Mouse (Mus musculus) gastrocnemius, postnatal 25 days (tissue): Measurements from ENCODE around the gene Serpinb3d. TPM values are rescaled to one million over a fixed set of nuclear protein-coding genes. Genes with fewer than 3 reads are reported as not detected.
"Not testable (repeated sequence)": the region's sequence is repeated elsewhere in the genome, so short reads cannot be mapped to it uniquely, and the experiment has no call there.

Experiments
- DNase-seq: peaks from one replicate; pipeline ENCODE4 v3.0.0; 2022
- long read RNA-seq, 2 experiments: library from polyadenylated mRNA; stranded (forward); transcript quantifications; one replicate each; pipeline ENCODE4 v2.0.0; 2021
- total RNA-seq, 2 experiments: library from RNA; stranded (reverse); gene quantifications; 1 replicate in 1 of 2; 2 replicates in 1 of 2; pipeline ENCODE4 v1.2.3; 2021

Serpinb3d gene
- total RNA-seq: not detected
- long read RNA-seq, experiment 1: 0 reads
- long read RNA-seq, experiment 2: 0 reads

DNA sequence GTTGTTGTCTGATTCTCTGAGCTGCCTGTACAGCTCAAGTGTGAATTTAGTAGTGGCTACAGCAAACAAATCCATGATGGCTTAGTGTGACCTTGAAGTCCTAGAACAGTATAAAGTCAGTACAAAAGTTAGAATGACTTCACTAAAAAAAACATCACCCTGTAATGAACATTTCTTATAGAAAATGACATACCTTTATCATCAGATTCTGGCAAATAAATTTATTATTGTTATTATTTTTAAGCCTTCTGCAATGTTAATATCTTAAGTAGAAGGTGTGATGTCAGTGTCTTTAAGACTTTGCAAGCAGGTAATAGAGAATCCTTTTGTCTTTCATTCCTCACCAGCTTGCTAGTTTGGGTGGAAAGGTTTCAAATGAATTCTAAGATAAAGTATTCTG lies at the start of gene Serpinb3d:
Serpinb3d (minus strand) TSS at position 101 of the 400 bp plus-strand sequence.
- no peak for DNase-seq

DNA sequence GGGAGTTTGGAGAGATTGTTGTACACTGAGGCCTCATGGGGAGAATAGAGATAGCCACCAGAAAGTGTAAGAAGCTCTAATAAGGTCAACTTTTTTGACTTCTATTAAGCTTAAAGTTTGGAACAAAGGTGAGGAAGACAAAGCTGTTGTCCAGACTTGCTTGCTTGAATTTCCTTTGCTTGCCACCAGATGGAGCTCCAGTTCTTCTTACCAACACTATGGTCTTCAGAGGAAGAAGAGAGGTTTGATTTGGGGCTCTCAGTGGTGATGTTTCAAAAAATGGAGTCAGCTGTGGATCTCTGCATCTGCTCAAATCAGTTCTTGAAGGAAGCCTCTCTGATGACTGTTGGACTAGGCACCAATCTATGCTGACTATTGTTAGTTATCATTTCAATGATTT lies 44.1 kb upstream of the Serpinb3d start:
- not testable (repeated sequence) for DNase-seq

DNA sequence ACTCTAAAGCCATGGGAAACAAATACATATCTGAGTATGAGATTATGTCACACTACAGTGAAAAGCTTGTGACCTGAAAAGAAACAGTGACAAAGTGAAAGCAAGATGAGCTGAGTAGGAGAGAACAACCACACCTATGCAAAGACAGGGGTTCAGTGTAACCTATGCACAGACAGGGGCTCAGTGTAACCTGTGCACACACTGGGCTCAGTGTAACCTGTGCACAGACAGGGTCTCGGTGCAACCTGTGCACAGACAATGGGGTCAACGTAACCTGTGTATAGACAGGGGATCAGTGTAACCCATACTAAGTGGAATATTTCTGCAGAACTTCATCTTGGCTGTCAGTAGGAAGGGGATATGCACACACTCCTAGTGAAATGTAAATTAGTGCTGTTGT lies 15.1 kb upstream of the Serpinb3d start:
- no peak for DNase-seq

DNA sequence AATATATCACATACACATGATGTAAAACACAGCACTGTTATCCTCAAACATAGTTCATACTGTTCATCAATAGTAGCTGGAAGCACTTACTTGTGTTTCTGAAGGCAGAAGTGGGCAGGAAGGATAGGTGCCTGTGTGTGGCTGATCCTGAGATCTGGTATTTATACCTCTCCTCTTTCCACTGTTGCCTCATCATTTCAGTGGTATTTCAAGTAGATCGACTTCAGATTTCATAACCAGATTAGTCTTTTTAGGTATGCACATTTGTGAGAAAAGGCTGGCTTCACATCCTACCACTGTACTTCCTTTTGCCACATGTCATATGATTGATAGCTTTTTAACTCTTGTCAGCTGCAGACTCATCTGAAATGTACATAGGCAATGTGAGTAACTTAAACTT lies 31.1 kb downstream of the Serpinb3d start, which contains the start of gene Serpinb3a:
Serpinb3a (minus strand) TSS at position 101 of the 400 bp plus-strand sequence.
- no peak for DNase-seq

DNA sequence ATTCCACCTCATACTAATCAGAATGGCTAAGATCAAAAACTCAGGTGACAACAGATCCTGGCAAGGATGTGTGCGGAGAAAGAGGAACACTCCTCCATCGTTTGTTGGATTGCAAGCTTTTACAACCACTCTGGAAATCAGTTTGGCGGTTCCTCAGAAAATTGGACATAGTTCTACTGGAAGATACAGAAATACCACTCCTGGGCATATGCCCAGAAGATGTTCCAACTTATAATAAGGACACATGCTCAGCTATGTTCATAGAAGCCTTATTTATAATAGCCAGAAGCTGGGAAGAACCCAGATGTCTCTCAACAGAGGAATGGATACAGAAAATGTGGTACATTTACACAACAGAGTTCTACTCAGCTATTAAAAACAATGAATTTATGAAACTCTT lies 49.1 kb downstream of the Serpinb3d start:
- not testable (repeated sequence) for DNase-seq

Other genes starting within 250 kb of the Serpinb3d start
- gene Serpinb5, start 222.3 kb downstream of the Serpinb3d start, total RNA-seq: not detected
- gene Serpinb12, start 149.1 kb downstream of the Serpinb3d start, total RNA-seq: not detected
- gene Serpinb13, start 102.5 kb downstream of the Serpinb3d start, total RNA-seq: not detected
- not detected for gene Serpinb3a, start 31.2 kb downstream of the Serpinb3d start, total RNA-seq
- not detected for gene Serpinb3b, start 194.9 kb upstream of the Serpinb3d start, total RNA-seq
- gene Serpinb3c, start 194.9 kb upstream of the Serpinb3d start, total RNA-seq: not detected